Mouse (Mus musculus): ENCODE measurements at regions not wholly inside any gene's neighbourhood (a gene's known extent, or its start where the extent isn't known, plus 50 kb on each side); places are given as distances from the start of the nearest gene placed in this dataset.

DNA sequence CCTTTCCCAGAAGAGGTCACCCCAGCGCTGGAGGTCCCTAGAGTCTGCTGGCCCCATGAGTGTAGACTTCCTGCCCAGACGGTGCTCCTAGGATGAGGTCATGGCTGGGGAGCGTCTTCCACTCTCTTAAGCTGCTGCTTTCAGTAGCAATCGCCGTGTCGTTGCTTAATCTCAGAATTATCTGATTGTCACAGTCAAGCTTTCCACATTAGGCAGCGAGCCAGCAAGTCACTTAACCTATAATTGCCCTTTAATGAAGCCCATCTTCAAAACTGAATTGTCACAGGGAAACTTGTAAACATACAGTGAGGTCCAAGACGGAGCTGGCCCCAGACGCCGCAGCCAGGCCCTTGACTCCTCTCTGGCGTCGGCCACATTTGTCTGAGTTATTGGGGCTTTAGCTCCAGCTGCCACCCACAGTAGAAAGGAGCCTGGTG lies 220.2 kb upstream of the Tle3 start:
- Histone ChIP-seq H3K4me2 (ENCODE audit: low read length) (no peak overlapping the region), H3K9me3 (ENCODE audit: control insufficient read depth, low read length) (no peaks in the 10 kb centered on the region), H3K27ac (ENCODE audit: low read depth, low read length) (no peak overlapping the region), H3K4me1 (ENCODE audit: control insufficient read depth, insufficient read depth, low read depth, low read length) (peaks cover 5% of the 10 kb centered on the region), H3K4me3 (ENCODE audit: low read length) (no peak overlapping the region), H3K36me3 (ENCODE audit: control insufficient read depth, insufficient read depth, low read length) (no peaks in the 10 kb centered on the region), H3K9ac (ENCODE audit: low read depth, low read length) (no peak overlapping the region), H3K27me3 (replicated peaks; ENCODE audit: control insufficient read depth, insufficient read depth, low read length) (peaks cover 3% of the 10 kb centered on the region; the same call in 1 of the 2 replicates)
- WGBS = 54% methylated on average over 12 of the region's 12 CpGs
- ATAC-seq = no peak

DNA sequence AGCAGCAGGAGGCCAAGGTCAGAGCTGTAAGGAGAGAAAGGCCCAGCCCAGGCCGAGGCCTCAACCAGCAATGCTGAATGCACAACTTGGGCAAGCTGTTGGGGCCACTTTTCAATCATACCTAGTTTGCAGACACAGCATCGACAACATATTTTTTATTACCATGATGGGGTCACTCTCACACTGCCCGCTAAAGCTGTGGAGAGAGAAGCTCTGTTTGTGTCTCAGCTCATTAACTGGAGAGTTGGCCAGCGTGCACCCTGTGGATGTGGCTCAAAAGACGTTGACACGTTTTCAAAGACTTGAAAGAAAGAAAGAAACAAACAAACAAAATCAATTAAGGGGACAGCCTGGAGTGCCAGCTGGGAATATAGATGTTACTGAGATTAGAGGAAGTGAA lies 217.4 kb upstream of the Tle3 start:
- Histone ChIP-seq H3K36me3 (ENCODE audit: control insufficient read depth, insufficient read depth, low read length) (no peaks in the 10 kb centered on the region), H3K9me3 (ENCODE audit: control insufficient read depth, low read length) (no peaks in the 10 kb centered on the region), H3K9ac (ENCODE audit: low read depth, low read length) (no peak overlapping the region), H3K4me3 (ENCODE audit: low read length) (no peak overlapping the region), H3K27me3 (replicated peaks; ENCODE audit: control insufficient read depth, insufficient read depth, low read length) (peaks cover 3% of the 10 kb centered on the region; the same call in 1 of the 2 replicates), H3K4me2 (ENCODE audit: low read length) (no peak overlapping the region), H3K27ac (ENCODE audit: low read depth, low read length) (no peak overlapping the region), H3K4me1 (ENCODE audit: control insufficient read depth, insufficient read depth, low read depth, low read length) (peaks cover 12% of the 10 kb centered on the region)
- no peak for ATAC-seq
- 28% methylated on average over 6 of the region's 6 CpGs for WGBS

DNA sequence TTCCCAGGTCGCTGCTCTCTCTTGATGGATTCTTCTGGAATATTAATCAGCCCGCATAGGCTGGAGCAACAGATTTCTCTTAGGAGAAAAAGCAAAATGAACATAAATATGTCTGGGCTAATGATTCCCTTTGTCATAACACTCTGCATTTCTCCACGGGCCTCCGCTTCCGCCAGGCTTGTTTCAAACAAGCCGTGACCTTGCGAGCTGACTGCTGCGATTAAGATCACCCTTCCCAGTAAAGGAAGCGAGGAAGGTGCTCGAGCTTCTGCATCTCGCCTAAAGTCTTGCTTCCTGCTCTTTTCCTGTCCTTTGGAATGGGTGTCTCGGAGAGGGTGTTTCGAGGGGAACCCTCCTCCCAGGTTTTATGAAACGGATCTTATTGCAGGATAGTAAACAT lies 216.3 kb upstream of the Tle3 start:
- ATAC-seq = no peak
- Histone ChIP-seq H3K4me1 (ENCODE audit: control insufficient read depth, insufficient read depth, low read depth, low read length) (peaks cover 12% of the 10 kb centered on the region), H3K4me2 (ENCODE audit: low read length) (no peak overlapping the region), H3K4me3 (ENCODE audit: low read length) (no peak overlapping the region), H3K27me3 (replicated peaks; ENCODE audit: control insufficient read depth, insufficient read depth, low read length) (peaks cover 3% of the 10 kb centered on the region; the same call in 1 of the 2 replicates), H3K9me3 (ENCODE audit: control insufficient read depth, low read length) (no peaks in the 10 kb centered on the region), H3K9ac (ENCODE audit: low read depth, low read length) (no peak overlapping the region), H3K27ac (ENCODE audit: low read depth, low read length) (no peak overlapping the region), H3K36me3 (ENCODE audit: control insufficient read depth, insufficient read depth, low read length) (no peaks in the 10 kb centered on the region)
- WGBS = 53% methylated on average over 14 of the region's 14 CpGs

DNA sequence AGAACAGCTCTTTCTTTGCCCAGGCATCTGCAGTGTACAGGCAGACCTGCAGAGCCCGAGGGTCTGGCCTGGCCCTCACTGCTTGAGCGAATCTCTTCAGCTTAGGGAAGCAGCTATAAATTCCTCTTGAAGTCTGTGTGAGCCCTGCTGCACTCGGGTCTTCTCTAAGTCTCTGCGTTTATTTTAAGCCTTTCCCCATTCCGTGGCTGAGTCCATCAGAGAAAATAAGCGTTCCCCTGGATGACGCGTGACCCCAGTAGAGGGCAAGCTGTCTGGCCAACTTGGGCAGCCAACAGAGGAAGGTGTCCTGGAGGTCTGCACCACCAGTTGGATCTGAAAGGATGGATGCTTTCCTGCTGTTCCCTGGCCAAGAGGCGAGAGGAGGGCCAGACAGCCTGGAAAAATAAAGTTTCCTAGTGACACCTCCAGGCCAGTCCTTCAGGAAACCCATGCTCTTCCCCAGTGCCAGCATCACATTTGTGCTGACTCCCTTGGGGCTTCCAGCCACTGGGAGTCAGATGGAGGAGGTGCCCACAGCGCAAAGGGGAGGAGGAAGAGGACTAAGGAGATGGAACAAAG lies 213.9 kb upstream of the Tle3 start:
- ATAC-seq = no peak

DNA sequence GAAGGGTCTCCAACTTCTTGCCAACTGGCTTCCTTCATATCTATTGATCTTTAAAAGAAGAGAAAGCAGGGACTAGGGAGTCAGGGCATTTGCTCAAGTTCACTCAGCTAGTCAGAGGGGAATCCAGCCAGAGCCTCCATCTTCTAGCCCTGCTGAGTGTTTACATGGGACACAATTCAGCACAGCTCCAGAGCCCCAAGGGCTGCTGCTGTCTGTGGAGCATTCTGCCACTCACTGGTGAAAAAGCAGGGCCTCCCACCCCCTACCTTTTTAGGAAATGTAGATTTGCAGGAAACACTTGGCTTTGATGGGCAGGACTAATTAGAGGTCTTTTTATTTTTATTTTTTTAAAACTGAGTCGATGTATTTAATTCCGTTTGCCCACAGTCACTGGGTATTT lies 213.0 kb upstream of the Tle3 start:
- H3K36me3 ChIP-seq (ENCODE audit: control insufficient read depth, insufficient read depth, low read length) = no peaks in the 10 kb centered on the region
- H3K9me3 ChIP-seq (ENCODE audit: control insufficient read depth, low read length) = no peaks in the 10 kb centered on the region
- no peak overlapping the region for H3K4me3 ChIP-seq (ENCODE audit: low read length)
- H3K27me3 ChIP-seq (replicated peaks; ENCODE audit: control insufficient read depth, insufficient read depth, low read length) = no peaks in the 10 kb centered on the region; the same call in 1 of the 2 replicates
- H3K4me1 ChIP-seq (ENCODE audit: control insufficient read depth, insufficient read depth, low read depth, low read length) = peaks cover 21% of the 10 kb centered on the region
- WGBS = 59% methylated on average over 2 of the region's 2 CpGs
- H3K4me2 ChIP-seq (ENCODE audit: low read length) = no peak overlapping the region
- no peak overlapping the region for H3K27ac ChIP-seq (ENCODE audit: low read depth, low read length)
- no peak for ATAC-seq
- no peak overlapping the region for H3K9ac ChIP-seq (ENCODE audit: low read depth, low read length)

More for the DNA sequence above, 213.9 kb upstream of the Tle3 start:
- no peaks in the 10 kb centered on the region for H3K9me3 ChIP-seq (ENCODE audit: control insufficient read depth, low read length)
- no peaks in the 10 kb centered on the region for H3K36me3 ChIP-seq (ENCODE audit: control insufficient read depth, insufficient read depth, low read length)
- H3K27me3 ChIP-seq (replicated peaks; ENCODE audit: control insufficient read depth, insufficient read depth, low read length) = no peaks in the 10 kb centered on the region; the same call in 1 of the 2 replicates
- no peak overlapping the region for H3K4me2 ChIP-seq (ENCODE audit: low read length)
- 56% methylated on average over 10 of the region's 10 CpGs for WGBS
- H3K4me3 ChIP-seq (ENCODE audit: low read length) = no peak overlapping the region
- H3K9ac ChIP-seq (ENCODE audit: low read depth, low read length) = no peak overlapping the region
- no peak overlapping the region for H3K27ac ChIP-seq (ENCODE audit: low read depth, low read length)
- H3K4me1 ChIP-seq (ENCODE audit: control insufficient read depth, insufficient read depth, low read depth, low read length) = peaks cover 15% of the 10 kb centered on the region

DNA sequence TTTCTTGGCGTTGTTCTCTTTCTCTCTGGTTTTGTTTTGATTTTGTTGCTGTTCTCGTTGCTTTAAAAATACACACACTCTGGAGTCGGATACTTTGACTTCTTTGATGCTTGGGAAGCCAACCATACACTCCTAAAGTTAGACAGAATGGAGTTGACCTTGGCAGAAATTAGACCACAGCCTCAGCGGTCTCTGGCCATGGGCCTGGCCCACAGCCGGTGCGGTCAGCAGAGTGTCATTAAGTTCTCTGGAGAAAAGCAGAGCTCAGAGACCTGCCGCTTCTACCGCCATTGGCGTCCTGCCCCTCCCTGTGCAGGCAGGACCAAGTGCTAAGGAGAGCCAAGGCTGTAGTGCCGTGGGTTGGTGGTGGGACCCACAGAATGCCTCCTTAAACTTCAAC lies 212.6 kb upstream of the Tle3 start:
- WGBS = 76% methylated on average over 10 of the region's 10 CpGs
- Histone ChIP-seq H3K9ac (ENCODE audit: low read depth, low read length) (no peak overlapping the region), H3K27me3 (replicated peaks; ENCODE audit: control insufficient read depth, insufficient read depth, low read length) (no peaks in the 10 kb centered on the region; the same call in 1 of the 2 replicates)

DNA sequence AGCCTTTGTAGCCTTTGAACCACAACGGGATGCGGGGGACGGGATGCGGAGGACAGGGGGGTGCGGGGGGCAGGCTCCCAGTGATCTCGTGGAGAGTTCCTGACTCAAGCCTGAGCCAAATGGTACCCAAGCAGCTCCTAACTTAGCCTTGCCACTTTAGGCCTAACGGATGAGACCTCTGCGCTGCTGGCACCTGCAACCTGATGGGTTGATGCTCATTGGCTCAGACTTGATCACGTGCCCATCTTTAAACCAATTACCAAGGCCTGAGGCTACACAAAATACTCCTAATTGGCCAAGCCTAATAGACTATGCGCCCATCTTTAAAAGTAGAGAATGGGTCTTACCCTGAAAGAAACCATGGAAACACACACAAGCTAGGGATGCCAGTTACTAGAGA lies 209.3 kb upstream of the Tle3 start:
- Histone ChIP-seq H3K36me3 (ENCODE audit: control insufficient read depth, insufficient read depth, low read length) (no peaks in the 10 kb centered on the region), H3K9me3 (ENCODE audit: control insufficient read depth, low read length) (no peaks in the 10 kb centered on the region), H3K4me3 (ENCODE audit: low read length) (no peak overlapping the region), H3K27me3 (replicated peaks; ENCODE audit: control insufficient read depth, insufficient read depth, low read length) (no peaks in the 10 kb centered on the region; the same call in 1 of the 2 replicates), H3K27ac (ENCODE audit: low read depth, low read length) (no peak overlapping the region), H3K4me1 (ENCODE audit: control insufficient read depth, insufficient read depth, low read depth, low read length) (peaks cover 19% of the 10 kb centered on the region), H3K9ac (ENCODE audit: low read depth, low read length) (no peak overlapping the region), H3K4me2 (ENCODE audit: low read length) (no peak overlapping the region)
- no peak for ATAC-seq
- WGBS = 85% methylated on average over 10 of the region's 10 CpGs

More for the DNA sequence above, 212.6 kb upstream of the Tle3 start:
- peaks cover 21% of the 10 kb centered on the region for H3K4me1 ChIP-seq (ENCODE audit: control insufficient read depth, insufficient read depth, low read depth, low read length)
- no peaks in the 10 kb centered on the region for H3K36me3 ChIP-seq (ENCODE audit: control insufficient read depth, insufficient read depth, low read length)
- no peak overlapping the region for H3K4me2 ChIP-seq (ENCODE audit: low read length)
- H3K27ac ChIP-seq (ENCODE audit: low read depth, low read length) = no peak overlapping the region
- no peak overlapping the region for H3K4me3 ChIP-seq (ENCODE audit: low read length)
- ATAC-seq = no peak
- H3K9me3 ChIP-seq (ENCODE audit: control insufficient read depth, low read length) = no peaks in the 10 kb centered on the region

DNA sequence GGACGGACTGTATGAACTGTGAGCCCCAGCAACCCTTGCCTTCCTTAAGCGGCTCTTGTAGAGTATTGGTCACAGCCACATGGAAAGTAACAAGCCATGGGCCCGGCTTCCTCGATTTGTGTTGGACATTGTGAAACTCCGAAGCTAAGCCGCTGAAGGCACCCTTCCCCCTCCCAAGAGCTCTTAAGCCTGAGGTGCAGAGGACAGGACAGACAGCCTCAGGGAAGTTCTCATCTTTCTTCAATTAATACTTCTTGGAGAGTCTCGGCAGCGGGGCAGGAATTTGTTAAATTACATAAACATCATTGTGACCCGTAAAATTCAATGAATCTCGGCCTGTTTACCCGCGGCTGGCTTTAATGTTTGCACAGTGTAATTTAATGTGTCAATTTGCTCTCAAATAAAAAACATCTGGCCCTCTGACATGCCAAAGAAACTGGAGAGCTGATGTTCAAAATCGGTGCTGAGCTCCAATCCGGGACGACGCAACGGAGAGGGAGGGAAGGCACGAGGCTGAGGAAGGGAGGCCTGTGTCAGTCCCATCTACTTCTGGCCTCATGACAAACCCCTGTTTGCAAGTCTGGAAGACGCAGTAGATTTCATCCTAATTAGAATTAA lies 208.4 kb upstream of the Tle3 start:
- WGBS = 65% methylated on average over 19 of the region's 19 CpGs

DNA sequence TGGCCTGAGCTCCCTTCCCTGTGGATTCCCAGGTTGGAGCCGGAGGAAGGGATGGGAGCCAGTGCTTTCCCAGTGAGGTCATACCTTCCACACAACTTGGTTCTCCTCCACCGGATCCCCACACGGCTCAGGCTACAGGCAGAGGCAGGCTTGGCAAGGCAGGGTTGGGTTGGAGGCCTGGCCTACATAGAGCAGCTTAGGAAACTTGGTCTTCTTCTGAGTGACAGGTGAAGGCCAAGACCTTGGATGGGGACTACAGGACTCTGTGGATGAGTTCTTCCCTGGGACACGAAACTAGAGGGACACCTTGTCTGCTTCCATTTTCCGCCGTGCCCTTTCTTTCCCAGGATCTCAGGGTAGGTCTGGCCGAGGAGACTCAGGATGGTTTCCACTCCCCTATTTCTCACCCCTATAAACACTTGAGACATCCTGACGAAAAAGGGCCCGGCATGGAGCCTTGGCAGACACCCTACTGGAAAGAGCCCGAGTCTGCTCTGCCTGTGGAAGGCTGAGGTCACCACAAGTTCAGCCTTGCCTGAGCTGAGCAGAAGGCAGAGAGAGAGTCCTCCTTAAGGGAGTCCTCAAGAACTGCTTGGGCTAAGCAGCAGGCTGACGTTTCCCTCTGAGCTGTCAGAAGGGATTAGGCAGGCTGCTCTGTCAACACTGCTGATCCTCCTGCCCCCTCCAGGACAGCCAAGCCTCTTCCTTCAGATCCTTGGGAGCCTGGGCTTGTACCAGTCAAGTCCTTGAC lies 207.5 kb upstream of the Tle3 start:
- Histone ChIP-seq H3K27ac (ENCODE audit: low read depth, low read length) (no peak overlapping the region), H3K27me3 (replicated peaks; ENCODE audit: control insufficient read depth, insufficient read depth, low read length) (no peaks in the 10 kb centered on the region), H3K9ac (ENCODE audit: low read depth, low read length) (no peak overlapping the region), H3K4me2 (ENCODE audit: low read length) (no peak overlapping the region), H3K36me3 (ENCODE audit: control insufficient read depth, insufficient read depth, low read length) (no peaks in the 10 kb centered on the region), H3K4me1 (ENCODE audit: control insufficient read depth, insufficient read depth, low read depth, low read length) (peaks cover 12% of the 10 kb centered on the region), H3K4me3 (ENCODE audit: low read length) (no peak overlapping the region), H3K9me3 (ENCODE audit: control insufficient read depth, low read length) (no peaks in the 10 kb centered on the region)
- ATAC-seq = no peak
- WGBS = 63% methylated on average over 11 of the region's 11 CpGs

More for the DNA sequence above, 208.4 kb upstream of the Tle3 start:
- H3K27ac ChIP-seq (ENCODE audit: low read depth, low read length) = no peak overlapping the region
- H3K4me1 ChIP-seq (ENCODE audit: control insufficient read depth, insufficient read depth, low read depth, low read length) = peaks cover 14% of the 10 kb centered on the region
- H3K4me2 ChIP-seq (ENCODE audit: low read length) = no peak overlapping the region
- no peak overlapping the region for H3K4me3 ChIP-seq (ENCODE audit: low read length)
- no peaks in the 10 kb centered on the region for H3K36me3 ChIP-seq (ENCODE audit: control insufficient read depth, insufficient read depth, low read length)
- no peak for ATAC-seq
- H3K27me3 ChIP-seq (replicated peaks; ENCODE audit: control insufficient read depth, insufficient read depth, low read length) = no peaks in the 10 kb centered on the region
- no peak overlapping the region for H3K9ac ChIP-seq (ENCODE audit: low read depth, low read length)
- no peaks in the 10 kb centered on the region for H3K9me3 ChIP-seq (ENCODE audit: control insufficient read depth, low read length)
